Mouse (Mus musculus) embryonic facial prominence, embryonic 11.5 days (tissue): ENCODE results near the gene Glcci1. TPM values are rescaled to one million over a fixed set of nuclear protein-coding genes. Genes with fewer than 3 reads are reported as not detected.
A peak's percentile ranks its signal among the peaks of the same experiment; 100 is the strongest.

ENCODE experiments used
- ATAC-seq: fragments of 200-750 bp; cut with Nextera tagmentation; replicated peaks from 2 replicates; pipeline ENCODE4 v1.8.0; 2017; ENCODE audit warnings: low read depth; ENCODE audit not compliant: insufficient number of reproducible peaks, low FRiP score, low TSS enrichment
- DNase-seq: peaks from one replicate; pipeline ENCODE4 v3.0.0-alpha.2; 2015; ENCODE audit warnings: low spot score
- H3K27ac ChIP-seq: fragments of 300-500 bp; sonication (generic); replicated peaks from 2 replicates; pipeline ENCODE4 v1.5.1; 2014; ENCODE audit warnings: mild to moderate bottlenecking, low read depth, low read length, control low read depth
- H3K27me3 ChIP-seq: fragments of 300-500 bp; sonication (generic); 2 replicates; pipeline ENCODE4 v1.6.1; 2014; ENCODE audit warnings: mild to moderate bottlenecking, low read length, moderate library complexity, mixed read lengths; ENCODE audit not compliant: control insufficient read depth, insufficient read depth
- H3K36me3 ChIP-seq: fragments of 300-500 bp; sonication (generic); replicated peaks from 2 replicates; pipeline ENCODE4 v1.6.1; 2014; ENCODE audit warnings: low read depth, mild to moderate bottlenecking, low read length, moderate library complexity, mixed read lengths; ENCODE audit not compliant: control insufficient read depth, insufficient read depth
- H3K4me1 ChIP-seq: fragments of 300-500 bp; sonication (generic); 2 replicates; pipeline ENCODE4 v1.6.1; 2014; ENCODE audit warnings: low read length, mixed read lengths; ENCODE audit not compliant: control insufficient read depth, insufficient read depth
- H3K4me2 ChIP-seq: fragments of 300-500 bp; sonication (generic); 2 replicates; pipeline ENCODE4 v1.6.1; 2014; ENCODE audit warnings: low read depth, mild to moderate bottlenecking, control low read depth, low read length, moderate library complexity
- H3K4me3 ChIP-seq: fragments of 300-500 bp; sonication (generic); 2 replicates; pipeline ENCODE4 v1.5.1; 2014; ENCODE audit warnings: low read depth, low read length, control low read depth
- H3K9ac ChIP-seq: fragments of 300-500 bp; sonication (generic); replicated peaks from 2 replicates; pipeline ENCODE4 v1.6.1; 2014; ENCODE audit warnings: mild to moderate bottlenecking, control low read depth, low read length
- H3K9me3 ChIP-seq: fragments of 300-500 bp; sonication (generic); replicated peaks from 2 replicates; pipeline ENCODE4 v1.6.1; 2016; ENCODE audit warnings: mild to moderate bottlenecking, low read length, inconsistent platforms, mixed read lengths; ENCODE audit not compliant: control insufficient read depth
- WGBS: fragments of 180-500 bp; shearing (Covaris S2); extraction: QIAGEN DNeasy Blood & Tissue Kit; methylation state at CpG from one replicate; pipeline ENCODE4 v1.1.7; 2014; 5-methylcytosine and 5-hydroxymethylcytosine counted together
- polyA plus RNA-seq: library from polyadenylated mRNA; unstranded; fragments of >200 nt; fragmentation: Nextera tagmentation; extraction: Ambion mirVana; gene quantifications from 2 replicates; pipeline ENCODE4 v1.2.1, GENCODE M21; 2014

Glcci1 gene
- polyA plus RNA-seq, 1 experiment from 2014 or later, result 15.4 TPM

- ATAC-seq (peak; percentile 6; the same call in 1 of the 2 replicates), DNase-seq (peak; percentile 42)
- H3K4me2 ChIP-seq, result peak overlapping the region; percentile 76
- H3K4me1 ChIP-seq, result no peaks in the 10 kb centered on the region; the same call in 1 of the 2 replicates
- H3K9me3 ChIP-seq, result no peaks in the 10 kb centered on the region
- no peaks in the 10 kb centered on the region for H3K27me3 ChIP-seq
- under 1% methylated on average over 52 of the region's 73 CpGs for WGBS
- H3K36me3 ChIP-seq, result no peaks in the 10 kb centered on the region
- peak overlapping the region; percentile 94 for H3K9ac ChIP-seq
- peak overlapping the region; percentile 97 for H3K27ac ChIP-seq
- peak overlapping the region; percentile 96 for H3K4me3 ChIP-seq
Measured at GRCm38 (mm10) chr6:8509961-8510863, 812 bp downstream of the Glcci1 start.

DNA sequence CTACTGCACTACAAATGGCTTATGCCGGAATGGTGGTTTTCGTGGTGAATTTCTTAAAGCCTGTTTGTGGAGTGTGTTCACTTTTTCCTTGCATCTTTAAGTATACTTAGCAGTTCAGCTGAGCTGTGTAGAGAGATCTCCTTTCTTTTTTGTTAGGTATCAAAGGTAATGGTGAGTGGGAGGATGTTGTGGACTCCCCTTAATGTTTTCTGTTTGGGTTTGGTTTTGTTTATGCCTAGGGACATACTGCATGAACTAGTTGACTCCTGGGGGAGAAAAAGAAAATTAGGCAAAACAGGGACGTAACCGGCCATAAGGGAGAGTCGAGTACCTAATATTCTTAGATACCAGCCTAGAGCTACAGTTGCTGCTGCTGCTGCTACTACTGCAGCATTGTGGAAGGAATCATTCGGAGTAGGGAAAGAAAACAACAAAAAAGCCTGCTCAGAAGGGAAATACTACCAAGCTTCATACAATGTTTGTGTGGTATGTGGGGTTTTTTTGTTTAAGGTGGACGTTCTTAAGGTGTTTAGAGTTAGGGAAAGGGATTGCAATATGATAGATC is 1.5 kb downstream of the Glcci1 start:
- Histone ChIP-seq H3K4me2 (peak overlapping the region; percentile 76), H3K9ac (peak overlapping the region; percentile 94), H3K27ac (no peak overlapping the region), H3K27me3 (no peaks in the 10 kb centered on the region), H3K4me3 (peak overlapping the region; percentile 96), H3K4me1 (no peaks in the 10 kb centered on the region; the same call in 1 of the 2 replicates), H3K36me3 (no peaks in the 10 kb centered on the region), H3K9me3 (no peaks in the 10 kb centered on the region)
- no peak for ATAC-seq
- WGBS, result 9% methylated on average over 7 of the region's 7 CpGs
- DNase-seq, result peak; percentile 11

- WGBS, result 8% methylated on average over 3 of the region's 3 CpGs
- no peaks in the 10 kb centered on the region; the same call in 1 of the 2 replicates for H3K4me1 ChIP-seq
Measured at GRCm38 (mm10) chr6:8511447-8511846, 2.0 kb downstream of the Glcci1 start.

DNA sequence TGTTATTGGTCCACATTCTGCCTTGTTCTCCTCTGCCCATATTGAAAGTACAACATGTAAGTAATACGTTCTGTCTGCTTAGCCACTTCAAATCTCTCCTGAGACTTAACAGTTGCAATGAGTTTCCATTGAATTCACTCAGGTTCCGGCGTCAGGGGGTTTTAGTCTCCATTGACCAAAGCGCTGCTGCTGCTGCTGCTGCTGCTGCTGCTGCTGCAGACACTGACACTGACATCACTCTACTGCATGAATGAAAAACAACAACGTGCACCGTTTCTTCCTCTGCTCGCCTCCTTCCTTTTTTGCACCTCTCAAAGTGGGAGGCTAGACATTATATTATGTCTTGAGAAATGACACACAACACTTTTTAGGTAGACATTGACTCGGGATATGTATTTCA is 3.0 kb downstream of the Glcci1 start:
- Histone ChIP-seq H3K9me3 (no peaks in the 10 kb centered on the region), H3K27me3 (no peaks in the 10 kb centered on the region), H3K4me2 (peak overlapping the region; percentile 76), H3K4me3 (peak overlapping the region; percentile 96), H3K9ac (peak overlapping the region; percentile 40), H3K27ac (no peak overlapping the region), H3K4me1 (no peaks in the 10 kb centered on the region; the same call in 1 of the 2 replicates), H3K36me3 (no peaks in the 10 kb centered on the region)
- WGBS, result 27% methylated on average over 8 of the region's 8 CpGs
- no peak for ATAC-seq
- peak; percentile 40 for DNase-seq

More at GRCm38 (mm10) chr6:8511447-8511846, 2.0 kb downstream of the Glcci1 start:
- peak overlapping the region; percentile 76 for H3K4me2 ChIP-seq
- no peak overlapping the region for H3K9ac ChIP-seq
- DNase-seq (peak; percentile 35), ATAC-seq (no peak)
- H3K27me3 ChIP-seq, result no peaks in the 10 kb centered on the region
- H3K9me3 ChIP-seq, result no peaks in the 10 kb centered on the region
- no peak overlapping the region for H3K27ac ChIP-seq
- peak overlapping the region; percentile 96 for H3K4me3 ChIP-seq
- no peaks in the 10 kb centered on the region for H3K36me3 ChIP-seq

DNA sequence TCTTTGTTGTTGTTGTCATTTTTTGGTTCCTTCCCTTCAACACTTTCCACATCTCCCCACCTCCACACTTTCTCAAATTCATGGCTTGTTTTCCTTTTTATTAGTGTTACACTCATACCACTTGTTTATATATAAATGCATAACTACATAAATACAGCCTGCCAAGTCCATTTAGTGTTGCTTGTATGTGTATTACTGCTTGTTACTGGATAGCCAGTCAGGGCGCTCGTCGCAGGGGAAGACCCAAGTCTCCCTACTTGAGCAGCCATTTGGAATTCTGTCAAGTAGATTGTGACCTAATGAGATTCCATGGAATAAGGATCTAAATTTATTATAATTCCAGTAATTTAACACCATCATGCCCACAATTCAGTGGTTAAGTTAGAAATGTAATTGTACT is 10.3 kb downstream of the Glcci1 start:
- H3K4me2 ChIP-seq, result no peak overlapping the region
- no peak overlapping the region for H3K27ac ChIP-seq
- no peaks in the 10 kb centered on the region for H3K36me3 ChIP-seq
- 87% methylated on average over 3 of the region's 3 CpGs for WGBS
- DNase-seq, result no peak
- no peak overlapping the region for H3K9ac ChIP-seq
- H3K4me3 ChIP-seq, result no peak overlapping the region
- no peaks in the 10 kb centered on the region for H3K27me3 ChIP-seq
- no peaks in the 10 kb centered on the region for H3K4me1 ChIP-seq
- no peak for ATAC-seq
- H3K9me3 ChIP-seq, result no peaks in the 10 kb centered on the region

DNA sequence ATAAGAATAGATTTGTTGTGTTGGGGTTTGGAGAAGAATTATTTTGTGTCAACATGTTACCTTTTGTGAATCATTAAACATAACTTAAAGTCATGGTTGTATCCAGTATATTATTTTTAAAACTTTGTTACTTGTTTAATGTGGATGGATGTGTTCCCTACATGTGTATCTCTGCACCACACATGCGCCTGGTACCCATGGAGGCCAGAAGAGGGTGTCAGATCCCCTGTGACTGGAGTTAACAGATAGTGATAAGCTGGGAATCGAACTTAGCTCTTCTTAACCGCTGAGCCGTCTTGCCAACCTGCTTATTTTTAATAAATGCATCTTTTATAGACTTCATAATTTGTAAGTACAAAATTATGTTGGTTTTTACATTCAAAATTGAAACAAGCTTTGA is 11.8 kb downstream of the Glcci1 start:
- Histone ChIP-seq H3K4me2 (no peak overlapping the region), H3K9ac (no peak overlapping the region), H3K4me1 (no peaks in the 10 kb centered on the region), H3K4me3 (no peak overlapping the region), H3K36me3 (no peaks in the 10 kb centered on the region), H3K27me3 (no peaks in the 10 kb centered on the region), H3K27ac (no peak overlapping the region), H3K9me3 (no peaks in the 10 kb centered on the region)
- 92% methylated on average over 4 of the region's 4 CpGs for WGBS
- ATAC-seq (no peak), DNase-seq (no peak)

DNA sequence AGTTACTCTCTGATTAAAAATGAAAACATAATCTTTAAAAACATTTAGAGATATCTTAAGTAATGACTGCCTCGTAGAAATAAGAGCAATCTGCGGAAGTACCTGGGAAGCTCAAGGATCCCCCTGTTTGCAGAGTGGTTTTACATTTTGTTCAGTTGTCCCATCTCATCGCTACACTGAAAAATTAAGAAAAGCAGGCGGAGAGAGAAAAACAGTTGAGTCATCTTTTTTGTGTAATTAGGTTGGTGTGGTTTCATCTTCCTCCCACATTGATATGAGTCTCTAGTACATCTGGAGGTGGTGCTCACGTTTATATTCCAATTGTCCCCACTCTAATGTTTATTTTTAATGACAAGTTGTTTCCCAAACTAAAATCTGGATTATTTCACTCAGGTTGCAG is 15.3 kb downstream of the Glcci1 start:
- H3K36me3 ChIP-seq, result no peaks in the 10 kb centered on the region
- H3K27ac ChIP-seq, result no peak overlapping the region
- no peaks in the 10 kb centered on the region for H3K4me1 ChIP-seq
- WGBS, result 88% methylated on average over 5 of the region's 5 CpGs
- no peaks in the 10 kb centered on the region for H3K27me3 ChIP-seq
- no peak for DNase-seq
- no peak overlapping the region for H3K4me3 ChIP-seq
- no peak for ATAC-seq
- H3K4me2 ChIP-seq, result no peak overlapping the region
- H3K9me3 ChIP-seq, result no peaks in the 10 kb centered on the region
- no peak overlapping the region for H3K9ac ChIP-seq
